Mouse (Mus musculus): ENCODE results near the gene Olfr803.

The Olfr803 gene

DNA sequence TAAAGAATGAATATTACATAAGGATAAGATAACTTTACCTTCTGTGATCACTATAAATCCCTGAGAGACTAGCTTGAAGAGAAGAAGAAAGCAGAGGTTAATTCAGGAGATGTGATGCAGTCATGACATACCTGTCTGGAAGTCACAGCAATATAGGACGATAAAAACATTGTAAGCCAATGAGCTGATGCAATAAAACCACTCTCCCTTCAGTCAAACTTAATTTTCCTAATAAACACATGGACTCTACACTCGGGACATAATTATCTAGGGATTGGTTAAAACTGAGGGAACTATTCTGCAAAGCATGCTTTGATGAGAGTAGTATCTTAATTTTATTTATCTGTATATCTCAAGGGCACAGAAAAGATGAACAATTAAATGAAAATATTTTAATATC is at the start of gene Olfr803:
Gene Olfr803, minus strand, starts transcription at position 101 of the 400 bp plus-strand sequence.
- no peak for DNase-seq (ENCODE audit: low read depth in 1 of 2, low spot score in 2 of 2)

DNA sequence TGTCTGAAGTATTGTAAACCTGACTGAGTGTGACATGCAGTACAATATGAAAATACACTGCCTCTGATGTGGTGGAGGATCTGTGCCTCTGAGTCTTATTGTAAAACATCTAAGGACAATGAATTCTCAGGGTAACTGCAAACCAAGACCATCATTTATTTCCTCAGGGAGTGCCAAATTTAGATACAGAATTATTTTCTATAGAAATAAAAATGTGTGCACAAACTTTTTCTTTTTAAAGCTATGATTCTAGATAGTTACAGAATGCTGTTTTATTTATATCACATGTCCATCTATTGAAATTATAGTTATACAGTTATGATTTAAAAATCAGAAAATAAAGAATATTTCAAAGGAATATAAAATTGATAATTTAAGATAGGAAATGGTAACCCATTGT is 47.7 kb upstream of the Olfr803 start, which contains the start of gene Olfr806:
Gene Olfr806, minus strand, starts transcription at position 101 of the 400 bp plus-strand sequence.
- no peak for DNase-seq (ENCODE audit: low read depth in 1 of 2, low spot score in 2 of 2)

DNA sequence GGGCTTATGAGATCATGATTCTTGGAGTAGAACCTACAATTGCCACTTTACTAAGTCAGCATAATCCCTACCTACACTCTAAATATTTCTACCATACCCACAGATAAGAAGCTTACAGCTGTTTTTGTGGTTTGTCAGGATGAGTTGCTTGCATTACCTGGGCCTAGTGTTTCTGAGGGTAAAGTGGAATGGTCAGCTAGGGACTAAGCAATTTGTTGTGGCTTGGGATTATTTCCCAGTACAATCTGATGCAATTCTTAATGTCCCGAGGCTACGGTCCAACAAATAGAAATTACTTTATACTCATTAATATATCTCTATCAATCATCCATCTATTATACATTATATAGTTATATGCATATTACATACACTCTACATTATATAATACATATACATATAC is 35.2 kb upstream of the Olfr803 start, which contains the start of gene Olfr805:
Gene Olfr805, minus strand, starts transcription at position 101 of the 400 bp plus-strand sequence.
- DNase-seq (ENCODE audit: low read depth in 1 of 2, low spot score in 2 of 2), result no peak

DNA sequence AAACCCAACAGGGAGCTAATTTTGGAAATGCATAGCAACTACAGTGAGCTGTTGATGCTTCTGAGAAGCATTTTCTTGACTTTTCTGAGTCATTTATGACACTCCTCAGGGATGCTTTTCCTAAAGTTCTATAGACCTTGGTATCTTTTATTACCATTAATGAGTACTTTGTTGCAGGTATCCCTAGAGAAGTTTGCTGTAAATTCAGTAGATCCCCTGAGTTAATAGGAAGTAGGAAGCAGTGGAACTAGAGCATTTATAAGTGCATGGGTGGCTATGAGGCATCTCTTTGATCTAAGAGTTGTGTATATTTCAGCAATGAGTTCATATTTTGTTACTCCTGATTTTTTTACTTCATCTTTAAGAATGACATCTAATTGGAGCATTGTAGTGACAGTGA is 8.8 kb upstream of the Olfr803 start, which contains the start of gene Olfr804:
Gene Olfr804, plus strand, starts transcription at position 301 of the 400 bp plus-strand sequence.
- no peak for DNase-seq (ENCODE audit: low read depth in 1 of 2, low spot score in 2 of 2)

DNA sequence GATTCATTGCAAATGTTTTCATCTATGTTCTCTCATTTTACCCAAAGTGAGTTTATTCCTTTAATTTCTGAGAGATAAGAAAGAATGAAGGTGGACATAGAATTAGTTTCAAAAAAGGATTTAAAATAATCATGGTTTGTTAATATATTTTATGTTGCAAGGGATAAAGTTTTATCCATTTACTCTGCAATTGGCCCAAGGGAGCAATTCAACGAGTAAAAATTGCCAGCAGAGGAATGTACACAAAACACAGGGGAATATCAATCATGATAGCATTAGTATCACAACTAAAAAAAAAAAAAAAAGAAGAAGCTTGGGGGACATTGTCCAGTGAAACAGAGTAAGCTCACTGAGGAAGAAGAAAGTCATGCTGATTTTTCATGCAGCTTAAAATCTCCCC is 6.0 kb downstream of the Olfr803 start, which contains the start of gene Olfr802:
Gene Olfr802, minus strand, starts transcription at position 101 of the 400 bp plus-strand sequence.
- DNase-seq (ENCODE audit: low read depth in 1 of 2, low spot score in 2 of 2), result no peak

DNA sequence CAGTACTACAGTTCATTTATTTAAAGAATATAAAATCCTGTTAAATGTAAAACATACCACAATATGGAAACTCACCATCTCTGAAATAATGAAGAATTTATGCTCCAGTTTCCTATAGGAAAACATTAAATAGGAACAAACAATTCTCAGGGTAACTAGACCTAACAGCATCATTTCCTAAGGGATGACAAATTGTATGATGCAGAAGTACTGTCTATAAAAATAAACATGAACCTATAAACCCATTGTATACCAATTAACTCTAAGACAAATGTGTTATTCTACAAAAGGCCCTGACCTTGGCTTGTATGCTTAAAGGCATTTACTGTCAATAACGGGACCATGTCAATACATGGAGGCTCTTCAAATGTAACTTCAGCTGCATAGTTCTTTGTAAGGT is 20.3 kb downstream of the Olfr803 start, which contains the start of gene Olfr801:
Gene Olfr801, minus strand, starts transcription at position 101 of the 400 bp plus-strand sequence.
- DNase-seq (ENCODE audit: low read depth in 1 of 2, low spot score in 2 of 2), result no peak

DNA sequence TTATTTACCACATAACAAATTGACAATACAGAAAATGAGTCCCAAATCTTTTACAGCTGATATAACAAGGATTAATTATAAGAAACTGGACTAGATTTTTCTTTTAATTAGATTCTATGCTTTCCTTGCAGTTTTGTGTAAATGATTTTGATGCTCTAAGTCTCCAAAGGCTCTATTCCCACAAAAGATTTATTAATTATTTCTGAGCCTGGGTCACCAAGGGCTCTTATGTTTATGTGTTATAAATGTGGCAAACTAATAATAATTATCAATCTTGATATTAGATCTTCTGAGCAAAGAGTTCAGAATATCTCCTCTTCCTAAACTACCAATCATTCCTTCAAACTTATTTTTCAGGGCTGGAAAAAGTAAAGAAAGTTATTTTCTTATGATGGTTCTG is 36.7 kb downstream of the Olfr803 start, which contains the start of gene Olfr800:
Gene Olfr800, plus strand, starts transcription at position 301 of the 400 bp plus-strand sequence.
- DNase-seq (ENCODE audit: low read depth in 1 of 2, low spot score in 2 of 2), result no peak

DNA sequence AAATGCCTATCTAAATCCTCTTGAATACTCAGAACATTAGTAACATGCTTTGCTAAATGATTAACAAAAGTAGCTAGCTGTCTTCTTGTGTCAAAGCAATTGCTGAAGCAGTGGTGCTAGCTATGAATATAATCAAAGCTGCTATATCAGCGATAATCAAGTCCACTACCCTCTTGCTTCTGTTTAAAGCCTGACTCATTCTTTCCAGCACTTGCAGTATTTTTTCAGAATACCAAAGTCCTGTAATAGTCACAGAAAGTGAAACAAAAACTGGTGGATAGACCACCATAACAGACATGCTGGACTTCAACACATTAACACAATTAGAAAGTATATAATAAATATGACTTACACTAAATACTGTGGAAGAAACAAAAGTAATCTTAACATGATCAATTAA is 42.3 kb downstream of the Olfr803 start:
- DNase-seq (ENCODE audit: low read depth in 1 of 2, low spot score in 2 of 2), result no peak
